Mouse (Mus musculus): ENCODE results near the gene E330009J07Rik. TPM values are rescaled to one million over a fixed set of nuclear protein-coding genes. Genes with fewer than 3 reads are reported as not detected.

E330009J07Rik gene
- polyA plus RNA-seq, 1 experiment from 2014 or later = 11.0 TPM

GRCm38 (mm10) chr6:40427441-40427840 is 8.5 kb downstream of the E330009J07Rik start:
- H3K4me1 ChIP-seq (replicated peaks; ENCODE audit: control insufficient read depth, insufficient read depth) = no peaks in the 10 kb centered on the region
- no peak overlapping the region for H3K4me3 ChIP-seq (ENCODE audit: low read depth, low read length)
- no peak for TF ChIP-seq EP300 (optimal IDR thresholded peaks at IDR 0.05)
- WGBS = 70% methylated on average over 7 of the region's 7 CpGs
- no peak for DNase-seq (ENCODE audit: low spot score)
- H3K9me3 ChIP-seq (ENCODE audit: control insufficient read depth, low read length) = no peaks in the 10 kb centered on the region
- H3K27me3 ChIP-seq (ENCODE audit: control insufficient read depth, insufficient read depth, low read length) = no peaks in the 10 kb centered on the region
- no peaks in the 10 kb centered on the region for H3K36me3 ChIP-seq (ENCODE audit: control insufficient read depth, insufficient read depth, low read length)
- no peak for ATAC-seq (ENCODE audit: low FRiP score, low TSS enrichment)
- no peak overlapping the region for H3K27ac ChIP-seq (replicated peaks)
- no peak overlapping the region for H3K9ac ChIP-seq (ENCODE audit: low read length)
- no peak overlapping the region for H3K4me2 ChIP-seq (replicated peaks; ENCODE audit: low read depth)

GRCm38 (mm10) chr6:40423774-40424173 is 12.2 kb downstream of the E330009J07Rik start:
- 53% methylated on average over 1 of the region's 1 CpGs for WGBS
- H3K4me2 ChIP-seq (replicated peaks; ENCODE audit: low read depth) = no peak overlapping the region
- no peaks in the 10 kb centered on the region for H3K4me1 ChIP-seq (replicated peaks; ENCODE audit: control insufficient read depth, insufficient read depth)
- no peak overlapping the region for H3K27ac ChIP-seq (replicated peaks)
- no peaks in the 10 kb centered on the region for H3K9me3 ChIP-seq (ENCODE audit: control insufficient read depth, low read length)
- no peak for ATAC-seq (ENCODE audit: low FRiP score, low TSS enrichment)
- no peak for TF ChIP-seq EP300 (optimal IDR thresholded peaks at IDR 0.05)
- peak; percentile 78 for TF ChIP-seq CTCF (IDR thresholded peaks at IDR 0.05; ENCODE audit: low read depth)
- peak; percentile 67 for DNase-seq (ENCODE audit: low spot score)
- no peaks in the 10 kb centered on the region for H3K27me3 ChIP-seq (ENCODE audit: control insufficient read depth, insufficient read depth, low read length)
- no peak overlapping the region for H3K9ac ChIP-seq (ENCODE audit: low read length)
- no peak overlapping the region for H3K4me3 ChIP-seq (ENCODE audit: low read depth, low read length)
- H3K36me3 ChIP-seq (ENCODE audit: control insufficient read depth, insufficient read depth, low read length) = no peaks in the 10 kb centered on the region

GRCm38 (mm10) chr6:40423013-40423412 is 12.9 kb downstream of the E330009J07Rik start:
- Histone ChIP-seq H3K27ac (replicated peaks) (no peak overlapping the region), H3K4me3 (ENCODE audit: low read depth, low read length) (no peak overlapping the region), H3K4me2 (replicated peaks; ENCODE audit: low read depth) (no peak overlapping the region), H3K4me1 (replicated peaks; ENCODE audit: control insufficient read depth, insufficient read depth) (no peaks in the 10 kb centered on the region), H3K9me3 (ENCODE audit: control insufficient read depth, low read length) (no peaks in the 10 kb centered on the region), H3K36me3 (ENCODE audit: control insufficient read depth, insufficient read depth, low read length) (no peaks in the 10 kb centered on the region), H3K9ac (ENCODE audit: low read length) (no peak overlapping the region), H3K27me3 (ENCODE audit: control insufficient read depth, insufficient read depth, low read length) (no peaks in the 10 kb centered on the region)
- TF ChIP-seq EP300 (optimal IDR thresholded peaks at IDR 0.05) (no peak), CTCF (IDR thresholded peaks at IDR 0.05; ENCODE audit: low read depth) (no peak)
- ATAC-seq (ENCODE audit: low FRiP score, low TSS enrichment) (no peak), DNase-seq (ENCODE audit: low spot score) (no peak)
- WGBS = 89% methylated on average over 1 of the region's 1 CpGs

GRCm38 (mm10) chr6:40421099-40421498 is 14.8 kb downstream of the E330009J07Rik start:
- DNase-seq (ENCODE audit: low spot score) (no peak), ATAC-seq (ENCODE audit: low FRiP score, low TSS enrichment) (no peak)
- H3K9me3 ChIP-seq (ENCODE audit: control insufficient read depth, low read length) = no peaks in the 10 kb centered on the region
- WGBS = 93% methylated on average over 6 of the region's 6 CpGs
- H3K27me3 ChIP-seq (ENCODE audit: control insufficient read depth, insufficient read depth, low read length) = no peaks in the 10 kb centered on the region
- no peaks in the 10 kb centered on the region for H3K4me1 ChIP-seq (replicated peaks; ENCODE audit: control insufficient read depth, insufficient read depth)
- TF ChIP-seq CTCF (IDR thresholded peaks at IDR 0.05; ENCODE audit: low read depth) = no peak
- TF ChIP-seq EP300 (optimal IDR thresholded peaks at IDR 0.05) = no peak
- no peak overlapping the region for H3K9ac ChIP-seq (ENCODE audit: low read length)
- no peak overlapping the region for H3K27ac ChIP-seq (replicated peaks)
- no peak overlapping the region for H3K4me3 ChIP-seq (ENCODE audit: low read depth, low read length)
- no peak overlapping the region for H3K4me2 ChIP-seq (replicated peaks; ENCODE audit: low read depth)
- no peaks in the 10 kb centered on the region for H3K36me3 ChIP-seq (ENCODE audit: control insufficient read depth, insufficient read depth, low read length)

- Histone ChIP-seq H3K4me2 (replicated peaks; ENCODE audit: low read depth) (no peak overlapping the region), H3K36me3 (ENCODE audit: control insufficient read depth, insufficient read depth, low read length) (no peaks in the 10 kb centered on the region), H3K4me3 (ENCODE audit: low read depth, low read length) (no peak overlapping the region), H3K9me3 (ENCODE audit: control insufficient read depth, low read length) (no peaks in the 10 kb centered on the region), H3K4me1 (replicated peaks; ENCODE audit: control insufficient read depth, insufficient read depth) (no peaks in the 10 kb centered on the region), H3K27me3 (ENCODE audit: control insufficient read depth, insufficient read depth, low read length) (no peaks in the 10 kb centered on the region), H3K27ac (replicated peaks) (no peak overlapping the region), H3K9ac (ENCODE audit: low read length) (no peak overlapping the region)
- 95% methylated on average over 4 of the region's 4 CpGs for WGBS
- no peak for TF ChIP-seq CTCF (IDR thresholded peaks at IDR 0.05; ENCODE audit: low read depth)
- TF ChIP-seq EP300 (optimal IDR thresholded peaks at IDR 0.05) = no peak
- ATAC-seq (ENCODE audit: low FRiP score, low TSS enrichment) (no peak), DNase-seq (ENCODE audit: low spot score) (no peak)
Observed at GRCm38 (mm10) chr6:40418386-40418785, 17.5 kb downstream of the E330009J07Rik start.

- 77% methylated on average over 5 of the region's 5 CpGs for WGBS
- Histone ChIP-seq H3K27ac (replicated peaks) (no peak overlapping the region), H3K9me3 (ENCODE audit: control insufficient read depth, low read length) (no peaks in the 10 kb centered on the region), H3K4me3 (ENCODE audit: low read depth, low read length) (no peak overlapping the region), H3K36me3 (ENCODE audit: control insufficient read depth, insufficient read depth, low read length) (no peaks in the 10 kb centered on the region; the same call in 1 of the 2 replicates), H3K4me1 (replicated peaks; ENCODE audit: control insufficient read depth, insufficient read depth) (no peaks in the 10 kb centered on the region), H3K9ac (ENCODE audit: low read length) (no peak overlapping the region), H3K27me3 (ENCODE audit: control insufficient read depth, insufficient read depth, low read length) (no peaks in the 10 kb centered on the region), H3K4me2 (replicated peaks; ENCODE audit: low read depth) (no peak overlapping the region)
- TF ChIP-seq EP300 (optimal IDR thresholded peaks at IDR 0.05) (no peak), CTCF (IDR thresholded peaks at IDR 0.05; ENCODE audit: low read depth) (no peak)
- DNase-seq (ENCODE audit: low spot score) = no peak
- ATAC-seq (ENCODE audit: low FRiP score, low TSS enrichment) = no peak
Observed at GRCm38 (mm10) chr6:40415799-40416198, 20.1 kb downstream of the E330009J07Rik start.
